Mouse (Mus musculus): Measurements from ENCODE around the gene Slc26a3.

The Slc26a3 gene

GRCm38 (mm10) chr12:31513724-31514503, 123.2 kb downstream of the Slc26a3 start:
- DNase-seq (ENCODE audit: low read depth): no peak

DNA sequence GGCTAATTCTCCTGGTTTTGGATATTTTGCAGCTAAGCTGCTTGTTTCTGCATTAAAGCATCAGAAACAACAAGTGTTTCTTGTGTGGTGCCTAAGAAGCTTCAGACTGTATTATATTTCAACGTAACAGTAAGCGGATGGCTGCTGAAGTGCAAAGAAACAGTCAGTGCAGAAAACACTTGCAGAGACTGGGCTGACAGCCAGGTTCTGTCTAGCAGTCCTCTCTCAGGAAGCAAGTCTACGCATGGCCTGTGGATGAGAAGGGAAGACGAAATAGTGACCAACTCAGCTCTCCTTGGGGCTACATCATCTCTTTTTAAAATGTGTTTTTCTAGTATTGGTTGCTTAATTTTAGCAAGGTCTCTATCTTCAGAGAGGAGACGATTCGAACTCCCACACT, 129.4 kb downstream of the Slc26a3 start:
- DNase-seq (ENCODE audit: low read depth): no peak

DNA sequence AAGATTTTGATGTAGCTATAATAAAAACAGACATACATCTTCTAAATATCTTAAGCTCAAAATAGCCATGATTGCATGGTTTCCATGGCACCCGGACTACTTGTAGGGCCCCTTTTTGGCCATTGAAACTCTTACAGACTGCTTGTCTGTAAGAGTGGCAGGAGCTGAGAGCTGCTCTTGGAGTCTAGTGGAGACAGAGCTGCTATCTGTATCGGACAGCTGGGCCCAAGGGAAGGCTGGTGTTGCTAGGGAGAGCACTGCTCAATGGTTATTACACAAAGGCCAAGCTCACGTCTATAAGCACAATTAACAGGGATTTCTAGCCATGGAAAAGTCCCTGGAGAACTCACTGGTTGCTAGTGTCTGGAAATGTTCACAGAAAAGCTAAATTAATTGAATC, 130.7 kb downstream of the Slc26a3 start:
- no peak for DNase-seq (ENCODE audit: low read depth)
